Mouse (Mus musculus): ENCODE results near the gene Gm428.
"Not testable (repeated sequence)": the region's sequence is repeated elsewhere in the genome, so short reads cannot be mapped to it uniquely, and the experiment has no call there.

DNA sequence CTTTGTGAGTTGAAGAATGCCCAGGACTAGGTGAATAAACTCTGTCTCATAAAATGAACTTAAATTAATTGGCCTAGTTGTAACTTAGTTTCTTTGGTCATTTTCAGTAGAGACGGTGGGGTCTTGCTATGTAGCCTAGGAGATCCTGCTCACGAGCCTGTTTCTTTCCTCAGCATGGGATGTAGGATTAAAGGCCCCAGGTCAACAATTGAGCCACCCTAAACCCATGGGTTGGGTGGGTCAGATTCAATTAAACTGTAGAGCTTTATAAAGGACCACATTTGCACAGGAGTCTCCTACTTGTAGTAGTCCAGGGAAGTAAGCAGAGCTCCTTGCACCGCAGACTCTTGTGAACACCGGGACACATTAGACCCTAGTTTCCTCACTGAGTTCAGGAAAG, 15.3 kb upstream of the Gm428 start, which contains the start of gene Gm11239:
- not testable (repeated sequence) for TF ChIP-seq POLR2A (IDR thresholded peaks at IDR 0.05; ENCODE audit: control insufficient read depth, extremely low read depth, insufficient read depth, low read length, poor library complexity); CTCF (IDR thresholded peaks at IDR 0.05; ENCODE audit: borderline replicate concordance, control insufficient read depth, extremely low read depth, insufficient read depth, low read length, poor library complexity)

Measured in thymus, adult 2 months (tissue).